ENCODE assay signal across 24 mouse cellular contexts in genomic region chr4:135620461-135620860, GRCm38 (mm10). TPM values are rescaled to one million over a fixed set of nuclear protein-coding genes. Genes with fewer than 3 reads are reported as not detected.
DNase-seq lines count a peak whose midpoint lies in the region; ATAC-seq and TF ChIP-seq lines count a peak whose summit lies in the region.
"Had no signal": no experiment of that assay in that cellular context is flagged by ENCODE, and none has a peak within 500 bp of the region (broad histone marks: within the 10 kb centered on the region; RNA-seq: fewer than 3 reads in every experiment).

No protein-coding gene starts in this region.

- no peak for ATAC-seq in intestine, postnatal 0 days
- no peak for ATAC-seq in intestine, embryonic 16.5 days
- ATAC-seq: CD4-positive, CD25-positive, alpha-beta regulatory T cell, adult 4 months; forebrain, embryonic 14.5 days; forebrain, embryonic 16.5 days had no signal

- H3K9me3 ChIP-seq in intestine, postnatal 0 days (ENCODE audit: control insufficient read depth), result 0 out of 2 replicates have a peak, but pooled peaks cover 3% of the 10 kb centered on the region
- H3K9me3 ChIP-seq in intestine, embryonic 16.5 days (ENCODE audit: control insufficient read depth, low read length), result no peaks in the 10 kb centered on the region
- H3K9me3 ChIP-seq in E14TG2a.4 (ENCODE audit: low read length), result peaks cover 7% of the 10 kb centered on the region
- H3K9me3 ChIP-seq: embryonic facial prominence, embryonic 13.5 days; embryonic facial prominence, embryonic 15.5 days; forebrain, embryonic 12.5 days had no signal

- no peak overlapping the region for H3K4me2 ChIP-seq in intestine, postnatal 0 days (replicated peaks; ENCODE audit: low read depth)
- H3K4me2 ChIP-seq in intestine, embryonic 16.5 days (ENCODE audit: low read depth, low read length), result no peak overlapping the region
- H3K4me2 ChIP-seq: embryonic facial prominence, embryonic 13.5 days; embryonic facial prominence, embryonic 15.5 days; forebrain, embryonic 12.5 days had no signal

- 0 out of 2 replicates have a peak, but pooled peaks have one; percentile 8 for TF ChIP-seq CTCF in intestine, postnatal 0 days (IDR thresholded peaks at IDR 0.05; ENCODE audit: low read depth)
- peak; percentile 36 for TF ChIP-seq CTCF in E14TG2a.4 (conservative IDR thresholded peaks at IDR 0.05; ENCODE audit: low read length)
- TF ChIP-seq CTCF in thymus, adult 2 months (IDR thresholded peaks at IDR 0.05; ENCODE audit: borderline replicate concordance, control insufficient read depth, extremely low read depth, insufficient read depth, low read length, poor library complexity), result no peak

- no peaks in the 10 kb centered on the region for H3K36me3 ChIP-seq in intestine, postnatal 0 days (ENCODE audit: control insufficient read depth, insufficient read depth)
- no peaks in the 10 kb centered on the region for H3K36me3 ChIP-seq in intestine, embryonic 16.5 days (ENCODE audit: control insufficient read depth, insufficient read depth, low read length)
- no peaks in the 10 kb centered on the region for H3K36me3 ChIP-seq in E14TG2a.4 (ENCODE audit: insufficient read depth, low read length)
- no peaks in the 10 kb centered on the region for H3K36me3 ChIP-seq in thymus, adult 2 months (ENCODE audit: control insufficient read depth, insufficient read depth, low read length)
- H3K36me3 ChIP-seq: embryonic facial prominence, embryonic 13.5 days; embryonic facial prominence, embryonic 15.5 days; forebrain, embryonic 10.5 days; forebrain, embryonic 12.5 days had no signal

- H3K27me3 ChIP-seq in intestine, postnatal 0 days (replicated peaks; ENCODE audit: control insufficient read depth, insufficient read depth, low read length), result no peaks in the 10 kb centered on the region
- no peaks in the 10 kb centered on the region for H3K27me3 ChIP-seq in intestine, embryonic 16.5 days (replicated peaks; ENCODE audit: control insufficient read depth, insufficient read depth, low read length)
- peaks cover 24% of the 10 kb centered on the region for H3K27me3 ChIP-seq in E14TG2a.4 (ENCODE audit: insufficient read depth, low read length)
- H3K27me3 ChIP-seq in thymus, adult 2 months (ENCODE audit: control insufficient read depth, insufficient read depth, low read length), result no peaks in the 10 kb centered on the region
- H3K27me3 ChIP-seq: embryonic facial prominence, embryonic 15.5 days had no signal

- H3K27ac ChIP-seq in intestine, postnatal 0 days (ENCODE audit: low read depth, low read length), result no peak overlapping the region
- H3K27ac ChIP-seq in intestine, embryonic 16.5 days (ENCODE audit: low read length), result no peak overlapping the region
- H3K27ac ChIP-seq in thymus, adult 2 months (ENCODE audit: control insufficient read depth, insufficient read depth, low read length), result no peak overlapping the region
- H3K27ac ChIP-seq: embryonic facial prominence, embryonic 13.5 days; embryonic facial prominence, embryonic 15.5 days; forebrain, embryonic 10.5 days; forebrain, embryonic 12.5 days had no signal

- H3K4me3 ChIP-seq in intestine, postnatal 0 days (ENCODE audit: low read depth, low read length), result no peak overlapping the region
- no peak overlapping the region for H3K4me3 ChIP-seq in intestine, embryonic 16.5 days (ENCODE audit: low read length)
- H3K4me3 ChIP-seq in E14TG2a.4 (replicated peaks; ENCODE audit: low read length), result no peak overlapping the region
- H3K4me3 ChIP-seq in thymus, adult 2 months (ENCODE audit: control insufficient read depth, insufficient read depth, low read length), result no peak overlapping the region
- H3K4me3 ChIP-seq: embryonic facial prominence, embryonic 13.5 days; embryonic facial prominence, embryonic 15.5 days; erythroblast, embryonic 14.5 days; forebrain, embryonic 10.5 days; forebrain, embryonic 12.5 days had no signal

- DNase-seq in ZHBTc4 (ENCODE audit: low read depth, low spot score), result peak; percentile 50
- no peak for DNase-seq in thymus, adult 2 months
- DNase-seq: adrenal gland, adult 2 months; adrenal gland, postnatal 10 days; adrenal gland, postnatal 25 days; B cell, adult 2 months; cerebellum, adult 11 months; cerebellum, adult 18-20 months; cerebellum, adult 8-10 months; cerebellum, adult 9-11 months; cerebellum, postnatal 14 days; cerebellum, postnatal 36 days; embryo, embryonic 11 days had no signal

- 100% methylated on average over 3 of the region's 3 CpGs for WGBS in intestine, postnatal 0 days
- 92% methylated on average over 3 of the region's 3 CpGs for WGBS in intestine, embryonic 16.5 days
- WGBS in thymus, adult 2 months, result 96% methylated on average over 3 of the region's 3 CpGs

- TF ChIP-seq POLR2A in thymus, adult 2 months (IDR thresholded peaks at IDR 0.05; ENCODE audit: control insufficient read depth, extremely low read depth, insufficient read depth, low read length, poor library complexity), result no peak

- H3K9ac ChIP-seq in intestine, postnatal 0 days (ENCODE audit: low read depth, low read length), result no peak overlapping the region
- H3K9ac ChIP-seq in intestine, embryonic 16.5 days (ENCODE audit: low read depth, low read length), result no peak overlapping the region
- H3K9ac ChIP-seq: embryonic facial prominence, embryonic 13.5 days; embryonic facial prominence, embryonic 15.5 days; forebrain, embryonic 12.5 days had no signal

- no peaks in the 10 kb centered on the region for H3K4me1 ChIP-seq in intestine, postnatal 0 days (replicated peaks; ENCODE audit: control insufficient read depth, insufficient read depth, low read length)
- H3K4me1 ChIP-seq in intestine, embryonic 16.5 days (ENCODE audit: control insufficient read depth, insufficient read depth, low read length), result peaks cover 2% of the 10 kb centered on the region; the same call in 1 of the 2 replicates
- peaks cover 62% of the 10 kb centered on the region for H3K4me1 ChIP-seq in E14TG2a.4 (replicated peaks; ENCODE audit: low read depth, low read length)
- H3K4me1 ChIP-seq in thymus, adult 2 months (replicated peaks; ENCODE audit: control insufficient read depth, insufficient read depth, low read length), result peaks cover 10% of the 10 kb centered on the region

RNA-seq across cellular contexts. Expression of gene Grhl3, which starts 47.0 kb away (rescaled TPM):
- 0.39 and 0.51 TPM in 2 replicates for polyA plus RNA-seq in intestine, postnatal 0 days (2015; fragmentation: Nextera tagmentation; extraction: Ambion mirVana)
- 2.5 and 2.9 TPM in 2 replicates for polyA plus RNA-seq in intestine, embryonic 16.5 days (2015; fragmentation: Nextera tagmentation; extraction: Ambion mirVana)
- 0.47 and 0.80 TPM in 2 replicates for polyA plus RNA-seq in thymus, adult 2 months (2012; rRNA removed)
- polyA plus RNA-seq: adrenal gland, adult 2 months; CD4-positive, CD25-positive, alpha-beta regulatory T cell, adult 4 months; erythroblast, embryonic 14.5 days had no signal
